Mouse (Mus musculus) spleen, adult 2 months (tissue): ENCODE measurements at regions not wholly inside any gene's neighbourhood (a gene's known extent, or its start where the extent isn't known, plus 50 kb on each side); places are given as distances from the start of the nearest gene placed in this dataset.

Experiments
- CTCF ChIP-seq: fragments of 200-500 bp; IDR thresholded peaks from 2 replicates; pipeline ENCODE4 v1.5.1; 2011; ENCODE audit warnings: mild to moderate bottlenecking, inconsistent platforms; ENCODE audit not compliant: insufficient read depth, insufficient read length, insufficient replicate concordance; ENCODE audit errors: extremely low read depth
- POLR2A ChIP-seq: fragments of 200-500 bp; IDR thresholded peaks from 2 replicates; pipeline ENCODE4 v1.6.1; 2011; ENCODE audit warnings: low read depth, low read length, inconsistent platforms

DNA sequence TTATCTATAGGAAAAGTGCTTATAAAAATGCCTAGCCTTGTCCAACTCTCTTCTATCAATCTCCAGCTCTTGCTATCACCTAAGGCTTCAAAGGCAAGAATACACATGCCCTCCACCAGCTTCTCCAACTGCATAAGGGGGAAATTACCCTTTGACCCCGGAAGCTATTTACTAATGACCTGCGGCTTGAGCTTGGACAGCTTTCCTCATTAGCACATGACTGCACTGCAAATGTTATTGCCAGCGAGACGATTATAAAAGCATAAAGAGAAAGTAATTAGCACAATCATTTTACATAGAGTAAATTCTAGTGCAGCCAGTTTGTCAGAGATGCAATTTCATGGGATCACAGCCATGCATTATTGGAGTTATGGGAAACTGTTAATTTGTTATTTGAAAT, 277.0 kb downstream of the Actr3 start:
- TF ChIP-seq CTCF: no peak
- TF ChIP-seq POLR2A: no peak
